Mouse (Mus musculus): ENCODE results near the gene Hnrnpll. TPM values are rescaled to one million over a fixed set of nuclear protein-coding genes. Genes with fewer than 3 reads are reported as not detected.

The Hnrnpll gene
- total and polyA plus RNA-seq, 3 experiments = 7.5 to 23.7 (median 19.9) TPM

- peaks cover 2% of the 10 kb centered on the region; the same call in 1 of the 2 replicates for H3K79me2 ChIP-seq (replicated peaks; ENCODE audit: control insufficient read depth, insufficient read depth, low read length)
- WGBS = 1% methylated on average over 15 of the region's 15 CpGs
- H3K36me3 ChIP-seq (ENCODE audit: control insufficient read depth, insufficient read depth, low read length) = peaks cover 6% of the 10 kb centered on the region
- no peaks in the 10 kb centered on the region for H3K27me3 ChIP-seq (ENCODE audit: control insufficient read depth, insufficient read depth, low read length)
- H3K9ac ChIP-seq (ENCODE audit: low read depth, low read length) = peak overlapping the region; percentile 70
- intact Hi-C loops (cut with DNase I) = loop anchor here (5.0 kb wide), 2 partner anchors 145 to 165 kb away; partner anchors contain the start of genes Atl2, Srsf7 and Ttc39d
- no peak for DNase-seq
- peak overlapping the region; percentile 68 for H3K4me3 ChIP-seq
- H3K27ac ChIP-seq = peak overlapping the region; percentile 93
- peaks cover 3% of the 10 kb centered on the region for H3K4me1 ChIP-seq (ENCODE audit: control insufficient read depth, insufficient read depth, low read length)
- TF ChIP-seq POLR2A (IDR thresholded peaks at IDR 0.05; ENCODE audit: insufficient read depth, low read depth, low read length) (no peak), EP300 (IDR thresholded peaks at IDR 0.05; ENCODE audit: insufficient read depth, low read depth, low read length) (no peak), CTCF (IDR thresholded peaks at IDR 0.05) (no peak)
Observed at GRCm38 (mm10) chr17:80062620-80063010, 481 bp upstream of the Hnrnpll start.

- H3K27ac ChIP-seq = peak overlapping the region; percentile 93
- TF ChIP-seq EP300 (IDR thresholded peaks at IDR 0.05; ENCODE audit: insufficient read depth, low read depth, low read length) (no peak), POLR2A (IDR thresholded peaks at IDR 0.05; ENCODE audit: insufficient read depth, low read depth, low read length) (no peak), CTCF (IDR thresholded peaks at IDR 0.05) (peak; percentile 21; the same call in 1 of the 2 replicates)
- DNase-seq = peak; percentile 64 to 74
- H3K4me1 ChIP-seq (ENCODE audit: control insufficient read depth, insufficient read depth, low read length) = peaks cover 3% of the 10 kb centered on the region
- under 1% methylated on average over 79 of the region's 83 CpGs for WGBS
- H3K27me3 ChIP-seq (ENCODE audit: control insufficient read depth, insufficient read depth, low read length) = no peaks in the 10 kb centered on the region
- intact Hi-C loops (cut with DNase I) = loop anchor here (1.0 to 5.0 kb wide), 3 partner anchors 66 to 164 kb away; partner anchors contain the start of genes Atl2, Galm, Srsf7 and Ttc39d
- H3K79me2 ChIP-seq (replicated peaks; ENCODE audit: control insufficient read depth, insufficient read depth, low read length) = peaks cover 3% of the 10 kb centered on the region
- H3K36me3 ChIP-seq (ENCODE audit: control insufficient read depth, insufficient read depth, low read length) = peaks cover 10% of the 10 kb centered on the region
- H3K4me3 ChIP-seq = peak overlapping the region; percentile 68
- peak overlapping the region; percentile 100 for H3K9ac ChIP-seq (ENCODE audit: low read depth, low read length)
Observed at GRCm38 (mm10) chr17:80060828-80061782, 1.0 kb downstream of the Hnrnpll start.

GRCm38 (mm10) chr17:80060151-80060550, 2.0 kb downstream of the Hnrnpll start:
- Histone ChIP-seq H3K36me3 (ENCODE audit: control insufficient read depth, insufficient read depth, low read length) (peaks cover 10% of the 10 kb centered on the region), H3K79me2 (replicated peaks; ENCODE audit: control insufficient read depth, insufficient read depth, low read length) (peaks cover 3% of the 10 kb centered on the region), H3K4me1 (ENCODE audit: control insufficient read depth, insufficient read depth, low read length) (peaks cover 3% of the 10 kb centered on the region), H3K4me3 (peak overlapping the region; percentile 68), H3K27ac (peak overlapping the region; percentile 13; the same call in 1 of the 2 replicates), H3K9ac (ENCODE audit: low read depth, low read length) (no peak overlapping the region), H3K27me3 (ENCODE audit: control insufficient read depth, insufficient read depth, low read length) (no peaks in the 10 kb centered on the region)
- 18% methylated on average over 5 of the region's 5 CpGs for WGBS
- no peak for DNase-seq
- TF ChIP-seq CTCF (IDR thresholded peaks at IDR 0.05) = no peak
- no peak for TF ChIP-seq POLR2A (IDR thresholded peaks at IDR 0.05; ENCODE audit: insufficient read depth, low read depth, low read length)
- no peak for TF ChIP-seq EP300 (IDR thresholded peaks at IDR 0.05; ENCODE audit: insufficient read depth, low read depth, low read length)
- intact Hi-C loops (cut with DNase I) = loop anchor here (1.0 to 5.0 kb wide), 3 partner anchors 67 to 163 kb away; partner anchors contain the start of genes Atl2, Galm, Srsf7 and Ttc39d

GRCm38 (mm10) chr17:80059731-80060130, 2.4 kb downstream of the Hnrnpll start:
- WGBS = 17% methylated on average over 1 of the region's 1 CpGs
- TF ChIP-seq EP300 (IDR thresholded peaks at IDR 0.05; ENCODE audit: insufficient read depth, low read depth, low read length) = no peak
- TF ChIP-seq CTCF (IDR thresholded peaks at IDR 0.05) = no peak
- TF ChIP-seq POLR2A (IDR thresholded peaks at IDR 0.05; ENCODE audit: insufficient read depth, low read depth, low read length) = no peak
- DNase-seq = no peak

GRCm38 (mm10) chr17:80058501-80058900, 3.6 kb downstream of the Hnrnpll start:
- 41% methylated on average over 1 of the region's 1 CpGs for WGBS

More at GRCm38 (mm10) chr17:80059731-80060130, 2.4 kb downstream of the Hnrnpll start:
- Histone ChIP-seq H3K36me3 (ENCODE audit: control insufficient read depth, insufficient read depth, low read length) (peaks cover 10% of the 10 kb centered on the region), H3K79me2 (replicated peaks; ENCODE audit: control insufficient read depth, insufficient read depth, low read length) (peaks cover 3% of the 10 kb centered on the region), H3K9ac (ENCODE audit: low read depth, low read length) (no peak overlapping the region), H3K27me3 (ENCODE audit: control insufficient read depth, insufficient read depth, low read length) (no peaks in the 10 kb centered on the region), H3K27ac (peak overlapping the region; percentile 13; the same call in 1 of the 2 replicates), H3K4me1 (ENCODE audit: control insufficient read depth, insufficient read depth, low read length) (peaks cover 5% of the 10 kb centered on the region), H3K4me3 (peak overlapping the region; percentile 68)
- intact Hi-C loops (cut with DNase I) = loop anchor here (1.0 to 5.0 kb wide), 3 partner anchors 68 to 162 kb away; partner anchors contain the start of genes Atl2, Galm, Srsf7 and Ttc39d

More at GRCm38 (mm10) chr17:80058501-80058900, 3.6 kb downstream of the Hnrnpll start:
- peaks cover 5% of the 10 kb centered on the region for H3K79me2 ChIP-seq (replicated peaks; ENCODE audit: control insufficient read depth, insufficient read depth, low read length)
- H3K36me3 ChIP-seq (ENCODE audit: control insufficient read depth, insufficient read depth, low read length) = peaks cover 10% of the 10 kb centered on the region
- H3K27me3 ChIP-seq (ENCODE audit: control insufficient read depth, insufficient read depth, low read length) = no peaks in the 10 kb centered on the region
- no peak overlapping the region for H3K27ac ChIP-seq
- H3K9ac ChIP-seq (ENCODE audit: low read depth, low read length) = no peak overlapping the region
- TF ChIP-seq CTCF (IDR thresholded peaks at IDR 0.05) = no peak
- no peak for TF ChIP-seq EP300 (IDR thresholded peaks at IDR 0.05; ENCODE audit: insufficient read depth, low read depth, low read length)
- TF ChIP-seq POLR2A (IDR thresholded peaks at IDR 0.05; ENCODE audit: insufficient read depth, low read depth, low read length) = no peak
- peaks cover 8% of the 10 kb centered on the region for H3K4me1 ChIP-seq (ENCODE audit: control insufficient read depth, insufficient read depth, low read length)
- no peak for DNase-seq
- intact Hi-C loops (cut with DNase I) = no loop called here
- no peak overlapping the region for H3K4me3 ChIP-seq
